Mouse (Mus musculus): Measurements from ENCODE around the gene Gm10639.
"Not testable (repeated sequence)": the region's sequence is repeated elsewhere in the genome, so short reads cannot be mapped to it uniquely, and the experiment has no call there.

- not testable (repeated sequence) for TF ChIP-seq CTCF (IDR thresholded peaks at IDR 0.05; ENCODE audit: low read depth, low read length); POLR2A (IDR thresholded peaks at IDR 0.05; ENCODE audit: extremely low read depth, insufficient read depth, low read length)
These were observed 18.8 kb upstream of the Gm10639 start for GRCm38 (mm10) chr9:78270945-78271344.
